Mouse (Mus musculus) adrenal gland, adult 8-10 months (tissue): Measurements from ENCODE around the gene Scrt2. TPM values are rescaled to one million over a fixed set of nuclear protein-coding genes. Genes with fewer than 3 reads are reported as not detected.

Experiments
- DNase-seq: peaks from one replicate; pipeline ENCODE4 v3.0.0; 2022
- total RNA-seq, 4 experiments: library from RNA; stranded (reverse); gene quantifications; 2 replicates each; pipeline ENCODE4 v1.2.4; 2022

Scrt2 gene
- total RNA-seq, 4 experiments from 2014 or later, result 0.23 to 0.30 (median 0.26) TPM

DNA sequence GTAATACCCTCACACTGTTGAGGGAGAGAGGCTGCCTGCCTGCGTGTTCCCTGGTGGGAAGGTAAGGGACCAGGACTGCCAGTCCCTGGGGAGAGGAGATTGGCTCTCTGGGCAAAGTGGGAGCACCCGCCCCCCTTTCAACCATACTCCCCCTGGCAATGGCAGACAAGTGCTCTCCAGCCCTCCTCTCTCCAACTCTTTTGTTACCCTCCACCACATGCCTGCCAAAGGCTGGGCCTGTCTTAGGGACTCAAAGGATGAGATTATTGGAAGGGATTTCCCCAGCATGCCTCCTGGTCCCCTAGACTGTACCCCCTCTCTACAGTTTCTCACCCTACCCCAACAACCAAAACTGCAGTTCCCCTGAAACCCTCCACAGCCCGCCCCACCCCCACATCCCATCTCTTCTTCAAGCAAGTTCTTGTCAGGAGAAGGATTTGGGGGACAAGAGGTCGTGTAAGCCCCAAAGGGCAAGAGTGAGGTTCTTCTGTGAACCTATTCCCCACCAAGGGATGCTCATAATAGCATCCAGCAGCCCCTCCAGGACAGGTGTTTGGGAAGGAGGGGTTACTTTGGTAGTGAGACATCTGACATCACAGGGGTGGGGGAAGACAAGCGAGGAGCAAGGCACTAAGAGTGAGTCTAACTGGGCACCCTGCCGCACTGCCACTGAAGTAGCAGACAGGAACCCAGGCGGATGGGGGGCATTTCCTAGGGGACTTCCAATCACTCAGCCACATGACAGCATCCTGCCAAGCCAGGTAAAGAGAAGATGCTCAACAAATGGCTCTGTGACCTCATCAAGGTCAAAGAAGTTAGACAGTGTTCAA is 1.3 kb downstream of the Scrt2 start:
- no peak for DNase-seq

DNA sequence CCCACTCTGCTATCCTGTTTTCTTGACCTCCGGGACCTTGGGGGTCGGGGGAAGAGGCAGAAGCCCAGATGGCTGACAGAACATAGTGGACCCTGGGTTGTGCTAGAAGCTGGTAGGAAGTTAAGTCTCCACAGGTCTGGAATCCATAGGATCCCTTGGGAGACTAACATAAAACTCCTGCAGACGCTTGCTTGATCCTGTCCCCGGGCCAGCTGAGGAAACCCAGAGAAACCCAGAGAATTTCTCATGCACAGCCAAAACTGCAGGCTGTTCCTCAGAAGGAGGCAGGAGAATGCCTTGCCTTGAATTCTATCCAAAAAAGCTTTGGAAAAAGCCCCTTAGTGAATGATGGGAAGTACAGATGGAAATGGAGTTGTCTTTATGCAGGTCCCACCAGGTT is 2.1 kb downstream of the Scrt2 start:
- no peak for DNase-seq

DNA sequence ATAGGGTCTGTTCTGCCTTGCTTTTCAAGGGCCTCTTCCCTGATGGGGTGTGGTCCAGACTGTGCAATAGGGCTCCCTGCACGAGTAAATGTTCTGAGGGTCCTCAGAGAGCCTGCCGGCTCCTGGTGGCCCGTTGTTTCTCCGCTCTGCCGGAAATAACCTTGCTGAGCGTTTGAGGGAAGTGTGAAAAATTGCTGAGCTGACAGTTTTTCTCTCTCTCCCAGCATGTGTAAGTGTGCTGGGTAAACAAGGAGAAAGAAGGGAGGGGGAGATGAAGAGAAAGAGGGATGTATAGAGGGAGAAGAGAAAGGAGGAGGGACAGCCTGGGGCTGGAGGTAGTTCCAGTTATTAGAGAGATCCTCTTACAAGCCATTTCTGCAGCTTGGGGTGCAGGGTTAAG is 3.0 kb downstream of the Scrt2 start:
- DNase-seq, result no peak

DNA sequence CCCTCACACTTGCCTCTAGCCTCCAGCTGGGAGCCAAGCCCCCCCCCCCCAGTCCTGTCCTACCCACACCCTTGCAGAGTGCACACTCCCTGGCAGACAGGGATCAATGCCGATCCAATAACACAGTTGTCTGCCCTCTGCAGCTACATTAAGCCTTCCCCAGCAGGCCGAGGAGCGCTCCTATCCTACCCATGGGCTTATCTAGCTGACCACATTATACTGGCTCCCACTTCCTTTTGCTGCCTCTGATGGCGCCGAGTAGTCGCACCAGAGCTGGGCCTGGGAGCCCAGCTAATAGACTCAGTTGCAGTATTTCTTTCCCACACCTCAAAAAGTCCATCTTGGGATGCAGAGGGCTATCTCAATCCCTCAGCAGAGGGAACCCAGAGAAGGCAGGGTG is 4.1 kb downstream of the Scrt2 start:
- no peak for DNase-seq

DNA sequence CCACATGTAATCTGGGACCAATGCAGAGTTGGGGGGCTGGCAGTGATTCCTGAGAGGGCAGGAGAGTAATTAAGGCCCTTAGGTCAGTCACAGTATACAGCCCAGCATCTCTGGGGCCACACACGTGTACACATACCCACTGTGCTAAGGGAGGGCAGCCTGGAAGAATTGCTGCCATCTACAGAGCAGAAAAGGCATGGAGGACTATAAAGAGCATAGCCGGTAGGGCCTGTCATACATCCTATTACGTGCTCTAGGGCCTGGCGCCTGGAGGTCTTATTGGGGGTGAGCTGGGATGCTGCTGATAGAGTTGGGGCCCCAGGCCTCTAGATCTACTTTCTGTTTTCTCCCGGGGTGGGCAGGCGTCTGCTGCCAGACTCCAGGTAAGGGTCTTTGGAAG is 5.1 kb downstream of the Scrt2 start:
- no peak for DNase-seq

DNA sequence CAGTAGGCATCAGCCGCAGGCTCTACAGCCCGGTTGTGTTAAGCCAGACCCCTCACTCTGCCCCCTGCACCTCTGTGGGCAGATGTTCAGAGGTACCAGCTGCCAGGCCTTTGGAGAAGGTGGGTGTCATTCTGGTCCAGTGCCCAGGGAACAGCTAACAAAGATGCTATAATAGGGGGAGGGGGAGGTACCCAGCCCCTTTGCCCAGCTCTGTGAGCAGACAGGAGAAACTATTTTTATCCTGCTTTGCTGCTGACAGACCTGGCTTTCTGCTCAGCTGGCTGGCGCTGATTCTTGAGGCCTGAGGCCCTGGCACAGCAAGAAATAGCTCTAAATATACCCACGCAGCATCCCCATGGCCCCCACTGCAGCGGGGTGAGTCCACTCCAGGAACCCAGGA is 5.8 kb downstream of the Scrt2 start:
- DNase-seq, result no peak

DNA sequence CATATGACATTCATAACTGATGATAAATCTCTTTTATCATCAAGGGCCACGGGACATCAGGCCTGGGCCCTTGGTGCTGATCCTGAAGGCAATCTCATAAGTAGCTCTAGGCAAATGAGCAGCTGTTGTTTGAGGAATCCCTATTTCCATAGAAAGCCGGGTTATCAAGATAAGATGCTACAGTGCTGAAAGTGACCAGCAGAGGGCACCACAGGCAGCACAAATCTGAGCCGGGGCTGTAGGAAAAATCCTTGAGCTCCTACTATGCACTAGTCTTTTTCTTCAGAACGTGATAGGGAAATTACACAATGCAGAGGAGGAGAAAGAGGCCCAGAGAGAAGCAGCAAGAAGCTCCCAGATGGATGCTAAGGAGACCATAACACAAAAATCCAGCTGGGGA is 7.7 kb downstream of the Scrt2 start:
- DNase-seq, result no peak

DNA sequence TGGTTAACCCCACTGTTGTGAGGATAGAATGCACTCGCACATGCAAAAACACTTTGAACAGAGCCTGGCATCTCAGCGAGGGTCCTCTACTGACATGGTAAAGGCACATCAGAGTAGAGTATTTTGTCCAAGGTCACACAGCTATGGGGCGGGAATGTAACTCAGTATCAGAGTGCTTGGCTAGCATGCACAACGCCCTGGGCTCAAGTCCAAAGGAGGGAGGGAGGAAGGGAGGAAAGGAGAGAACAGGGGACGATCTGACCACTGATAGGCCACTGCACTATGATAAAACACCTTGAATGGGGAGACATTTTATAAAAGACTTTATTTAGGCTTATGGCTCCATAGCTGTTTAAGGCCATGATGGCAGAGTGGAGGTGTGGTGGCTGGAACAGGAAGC is 8.3 kb downstream of the Scrt2 start:
- no peak for DNase-seq

DNA sequence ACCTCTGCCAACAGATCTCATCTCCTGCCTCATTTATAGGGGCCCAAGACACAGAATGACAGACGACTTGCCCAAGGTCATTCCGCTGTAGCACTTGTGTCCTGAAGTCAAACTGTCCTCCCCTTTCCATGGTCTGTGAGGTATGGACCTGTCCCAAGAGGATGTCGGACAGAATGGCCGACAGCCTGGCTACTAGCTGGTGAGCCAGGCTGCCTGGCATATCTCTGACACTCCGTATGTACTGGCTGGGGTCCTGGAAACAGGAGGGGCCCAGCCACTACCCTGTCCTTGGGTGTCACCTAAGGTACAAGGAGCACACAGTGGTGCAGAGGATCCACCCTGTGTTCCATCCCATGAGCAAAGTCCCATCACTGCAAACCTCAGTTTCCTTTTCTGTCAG is 9.2 kb downstream of the Scrt2 start:
- no peak for DNase-seq

DNA sequence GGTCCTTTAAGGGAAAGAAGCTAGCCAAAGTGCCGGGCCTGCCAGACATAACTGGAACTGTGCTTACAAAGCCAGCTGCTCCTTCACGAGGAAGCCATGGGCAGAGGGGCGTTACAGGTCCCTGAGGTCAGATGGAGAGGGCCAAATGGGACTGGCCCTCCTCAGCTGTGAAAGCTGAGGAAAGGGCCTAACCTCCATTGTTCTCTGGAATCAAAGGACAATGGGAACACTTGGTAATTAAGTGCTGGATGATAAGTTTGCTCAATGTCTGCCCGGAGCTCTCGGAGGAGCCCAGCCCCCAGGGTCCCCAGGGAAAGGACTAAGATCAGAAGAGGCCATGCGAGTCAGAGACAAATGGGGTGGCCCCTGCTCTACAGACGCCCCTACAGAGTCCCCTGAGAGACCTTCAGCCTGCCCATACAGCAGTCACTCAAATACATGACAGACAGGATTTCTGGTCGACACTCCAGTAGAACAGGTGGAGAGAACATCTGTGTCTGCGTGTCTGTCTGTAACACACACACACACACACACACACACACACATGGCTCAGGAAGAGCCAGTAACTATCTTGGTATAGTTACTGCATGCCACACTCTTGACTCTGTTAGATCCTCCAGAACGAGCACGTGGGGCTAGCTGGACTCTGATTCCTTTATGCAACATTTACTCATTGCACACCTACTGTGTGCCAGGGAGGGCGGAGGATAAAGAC is 10.2 kb downstream of the Scrt2 start:
- DNase-seq, result no peak

DNA sequence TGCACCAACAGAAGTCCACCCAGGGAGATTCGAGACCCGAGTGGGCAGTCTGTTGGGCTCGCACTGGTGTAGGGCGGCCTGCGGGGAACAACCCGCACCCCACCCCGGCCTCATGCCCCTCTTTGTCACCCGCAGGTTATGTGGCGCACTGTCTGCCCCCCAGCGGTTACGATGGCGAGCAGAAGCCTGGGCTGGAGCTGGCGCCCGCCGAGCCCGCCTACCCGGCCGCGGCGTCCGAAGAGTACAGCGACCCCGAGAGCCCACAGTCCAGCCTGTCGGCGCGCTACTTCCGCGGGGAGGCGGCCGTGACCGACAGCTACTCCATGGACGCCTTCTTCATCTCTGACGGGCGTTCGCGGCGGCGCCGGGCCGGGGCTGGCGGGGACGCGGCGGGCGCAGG is 11.6 kb downstream of the Scrt2 start:
- DNase-seq, result no peak

DNA sequence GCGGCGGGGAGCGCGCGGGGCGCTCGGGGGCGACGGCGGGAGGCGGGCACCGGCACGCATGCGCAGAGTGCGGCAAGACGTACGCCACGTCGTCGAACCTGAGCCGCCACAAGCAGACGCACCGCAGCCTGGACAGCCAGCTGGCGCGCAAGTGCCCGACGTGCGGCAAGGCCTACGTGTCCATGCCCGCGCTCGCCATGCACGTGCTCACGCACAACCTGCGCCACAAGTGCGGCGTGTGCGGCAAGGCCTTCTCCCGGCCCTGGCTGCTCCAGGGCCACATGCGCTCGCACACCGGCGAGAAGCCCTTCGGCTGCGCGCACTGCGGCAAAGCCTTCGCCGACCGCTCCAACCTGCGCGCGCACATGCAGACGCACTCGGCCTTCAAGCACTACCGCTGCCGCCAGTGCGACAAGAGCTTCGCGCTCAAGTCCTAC is 12.0 kb downstream of the Scrt2 start:
- DNase-seq, result no peak

DNA sequence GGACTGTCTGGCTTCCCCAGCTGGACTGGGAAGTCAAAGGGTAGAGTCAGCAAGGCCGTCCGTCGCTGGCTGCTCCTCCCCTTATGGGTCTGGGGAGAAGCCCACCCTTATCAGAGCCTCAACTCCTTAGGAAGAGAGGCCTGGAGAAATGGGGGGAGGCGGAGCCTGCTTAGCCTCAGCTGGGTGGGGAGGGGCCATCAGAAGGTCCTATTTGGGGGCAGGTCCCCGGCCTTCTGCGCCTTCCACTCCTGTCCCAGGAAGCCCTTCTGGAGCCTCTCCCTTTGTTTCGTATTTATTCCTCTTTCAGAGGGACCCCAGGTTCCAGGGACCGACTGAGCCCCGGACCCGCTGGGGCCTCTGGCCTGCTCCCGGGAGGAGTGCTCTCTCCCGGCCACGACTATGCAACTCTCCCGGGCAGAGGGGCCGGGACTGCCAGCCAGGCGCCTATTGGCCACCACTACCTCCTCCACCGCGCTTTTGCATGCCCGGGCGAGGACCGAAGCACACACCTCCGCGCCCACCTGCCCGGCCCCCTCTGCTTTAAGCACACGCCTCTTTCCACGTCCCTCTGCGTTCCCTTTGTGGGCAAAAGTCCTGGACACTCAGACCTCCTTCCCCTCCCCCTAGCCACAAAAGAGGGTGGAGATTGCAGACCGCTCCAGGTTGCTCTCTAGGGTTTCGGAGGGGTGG is 13.7 kb downstream of the Scrt2 start:
- DNase-seq, result no peak

DNA sequence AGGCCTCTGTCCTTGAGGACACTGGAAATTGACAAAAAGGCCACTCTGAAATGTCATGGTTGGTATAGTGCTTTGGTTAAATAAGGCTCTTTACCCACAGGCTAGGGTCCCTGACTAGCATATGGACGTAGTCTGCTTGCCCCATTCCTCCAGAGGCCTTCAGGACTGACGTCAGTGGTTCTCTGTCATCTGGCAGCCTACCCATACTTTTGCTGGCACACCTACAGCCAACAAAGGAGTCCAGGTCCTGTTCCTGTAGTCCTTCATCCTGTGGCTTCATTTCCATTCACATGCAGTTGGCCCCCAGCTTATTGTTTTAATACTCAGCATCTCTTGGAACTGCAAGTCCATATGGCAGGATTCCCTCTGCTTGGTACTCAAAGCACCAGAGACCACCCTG is 15.6 kb downstream of the Scrt2 start:
- no peak for DNase-seq

DNA sequence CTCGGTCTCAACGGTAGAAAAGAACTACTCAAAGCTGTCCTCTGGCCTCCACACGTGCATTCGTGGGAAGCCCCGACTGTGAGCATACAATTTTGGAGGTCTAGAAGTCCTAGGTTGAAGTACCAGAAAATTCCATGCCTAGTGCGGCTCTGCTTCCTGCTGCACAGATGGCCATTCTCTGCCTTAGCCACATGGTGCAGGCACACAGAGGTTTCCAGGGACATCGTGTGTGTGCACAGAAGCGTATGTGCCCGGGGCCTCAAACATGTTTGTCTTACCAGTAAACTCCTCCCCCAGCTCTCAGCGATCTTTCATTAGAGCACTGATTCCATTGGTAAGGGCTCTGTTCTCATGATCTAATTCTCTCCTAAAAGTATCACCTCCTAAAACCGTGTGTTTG is 16.6 kb downstream of the Scrt2 start:
- no peak for DNase-seq

DNA sequence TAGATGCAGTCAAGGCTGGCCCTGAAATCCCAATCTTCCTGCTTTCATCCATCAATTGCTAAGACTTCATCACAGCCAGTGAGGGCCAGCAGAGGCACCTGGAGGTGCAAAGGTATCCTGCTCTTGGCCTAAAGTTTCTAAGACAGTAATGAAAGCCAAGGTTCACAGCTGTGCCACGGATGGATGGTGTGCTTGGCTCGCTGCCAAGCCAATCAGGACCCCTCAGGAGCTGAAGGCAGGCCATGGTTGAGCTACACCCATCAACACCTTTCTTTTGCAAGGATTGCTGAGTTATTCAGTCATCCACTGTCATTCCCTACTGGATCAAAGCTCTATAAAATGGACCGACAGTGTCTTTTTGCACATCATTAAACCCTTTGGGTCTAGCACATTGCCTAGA is 18.2 kb downstream of the Scrt2 start:
- no peak for DNase-seq

DNA sequence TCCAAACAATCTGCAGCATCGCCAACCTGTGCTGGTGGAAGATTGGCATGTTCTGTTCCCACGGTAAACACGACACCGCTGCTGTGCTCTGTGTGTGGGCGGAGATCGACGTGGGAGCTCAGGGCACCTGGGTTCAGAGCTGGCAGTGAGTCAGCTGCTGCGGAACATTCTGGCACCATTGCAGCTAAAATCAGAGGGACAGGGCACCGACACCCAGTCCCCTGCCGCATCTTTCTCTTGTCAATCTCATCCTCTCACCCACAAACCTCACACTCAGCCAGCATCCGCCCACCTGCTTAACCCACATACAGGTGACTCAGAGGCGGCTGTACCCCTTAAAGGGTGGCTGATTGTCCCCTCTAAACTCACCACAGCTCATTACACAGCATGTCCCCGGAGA is 20.4 kb downstream of the Scrt2 start:
- DNase-seq, result no peak

DNA sequence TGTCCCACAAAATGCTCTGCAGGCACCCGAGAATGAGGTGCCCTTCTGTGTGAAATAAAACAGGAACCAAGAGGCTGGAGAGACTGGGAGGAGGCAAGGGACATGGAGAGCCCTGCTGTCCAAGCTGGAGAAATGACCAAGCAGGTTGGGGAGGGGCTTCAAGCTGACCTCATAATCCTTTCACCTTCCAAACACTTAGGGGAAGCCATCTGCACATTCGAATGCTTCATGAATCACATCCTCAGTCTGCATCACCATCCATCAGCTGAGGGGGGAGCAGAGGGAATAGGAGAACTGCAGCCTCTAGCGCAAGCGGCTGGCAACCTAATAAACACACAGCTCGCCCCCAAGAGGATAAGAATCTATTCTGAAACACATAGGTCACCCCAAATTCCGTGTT is 21.0 kb downstream of the Scrt2 start:
- DNase-seq, result no peak

DNA sequence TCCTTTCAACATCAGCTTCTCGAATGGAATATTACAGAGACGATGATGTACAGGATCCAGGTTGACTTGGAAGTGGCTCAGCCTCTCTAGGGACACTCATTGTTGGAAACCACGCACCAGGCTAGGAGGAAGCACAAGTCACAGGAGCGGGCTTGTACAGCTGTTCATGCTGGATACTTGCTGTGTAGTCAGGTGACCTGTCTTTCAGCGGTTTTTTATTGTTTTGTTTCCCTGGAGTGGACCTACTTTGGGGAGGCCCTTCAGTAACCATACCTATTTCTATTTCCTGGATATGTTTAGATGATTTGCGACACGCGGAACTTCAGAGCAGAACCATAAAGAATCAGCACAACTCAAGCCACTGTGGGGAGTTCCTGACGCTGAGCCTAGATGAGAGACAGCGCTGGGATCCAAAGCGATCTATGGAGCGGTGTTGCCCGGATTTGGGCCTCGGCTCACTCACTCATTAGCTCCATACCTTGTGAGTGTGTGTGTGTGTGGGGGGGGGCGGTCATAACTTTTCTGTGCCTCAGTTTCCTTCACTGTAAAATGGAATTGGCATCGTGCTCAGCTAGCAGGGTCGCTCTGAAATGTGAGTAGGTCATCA is 23.5 kb downstream of the Scrt2 start:
- DNase-seq, result no peak

DNA sequence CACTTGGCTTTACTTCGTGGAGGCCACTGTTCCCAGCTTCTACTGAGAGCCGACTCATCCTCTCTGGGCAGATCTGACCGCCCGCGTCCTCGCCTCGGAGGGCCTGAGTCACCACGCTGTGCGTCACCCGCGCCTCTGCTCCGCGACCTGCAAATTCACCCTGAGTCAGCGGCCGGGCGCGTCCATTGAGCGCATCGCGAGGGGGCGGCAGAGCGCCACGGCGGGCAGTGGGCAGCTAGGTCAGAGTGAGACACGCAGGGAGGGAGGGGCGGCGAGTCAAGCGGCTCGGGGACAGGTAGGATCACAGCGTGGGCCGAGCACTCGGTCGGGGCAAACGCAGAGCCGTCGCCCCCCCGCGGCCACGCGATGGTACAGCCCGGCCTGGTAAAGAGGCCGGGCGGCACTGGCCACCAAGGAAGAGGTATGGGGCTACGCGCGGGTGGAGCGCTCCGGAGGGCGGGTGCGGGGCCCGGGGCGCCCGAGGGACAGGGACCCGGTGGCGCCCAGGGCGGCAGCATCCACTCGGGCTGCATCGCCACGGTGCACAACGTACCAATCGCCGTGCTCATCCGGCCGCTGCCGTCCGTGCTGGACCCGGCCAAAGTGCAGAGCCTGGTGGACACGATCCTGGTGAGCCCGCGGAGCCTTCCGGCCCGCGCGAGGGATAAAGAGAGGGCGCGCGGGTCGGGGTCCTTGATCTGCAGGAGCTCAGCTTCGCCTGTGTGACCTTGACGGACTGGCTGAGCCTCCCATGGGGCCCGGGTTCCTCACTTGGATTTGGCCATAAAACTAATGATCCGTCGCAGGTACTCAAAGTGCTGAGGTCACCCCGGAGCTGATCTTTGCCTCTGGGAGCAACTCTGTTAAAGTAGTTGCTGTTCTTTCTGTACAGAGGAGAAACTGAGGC is 24.2 kb downstream of the Scrt2 start, which contains the start of gene Srxn1:
TSS of gene Srxn1 (plus strand) at position 199 of the 907 bp plus-strand sequence.
- peak; percentile 95 for DNase-seq

DNA sequence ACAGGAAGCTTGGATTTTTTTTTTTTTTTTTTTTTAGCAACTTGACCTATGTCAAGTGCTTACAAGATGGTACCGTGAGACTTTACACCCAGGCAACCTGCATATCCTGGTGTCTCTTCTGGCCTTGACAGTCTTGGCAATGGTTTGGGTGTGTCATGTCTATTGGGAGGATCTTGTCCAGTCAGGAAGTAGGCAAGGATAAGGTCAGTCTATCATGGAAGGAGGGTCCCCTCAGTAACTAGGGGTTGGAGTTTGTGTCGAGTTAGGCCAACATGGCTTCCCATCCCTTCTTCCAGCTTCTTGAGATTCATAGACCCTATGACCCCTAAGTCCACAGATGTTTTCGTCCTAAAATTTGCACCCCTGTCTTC is 24.9 kb downstream of the Scrt2 start:
- no peak for DNase-seq

DNA sequence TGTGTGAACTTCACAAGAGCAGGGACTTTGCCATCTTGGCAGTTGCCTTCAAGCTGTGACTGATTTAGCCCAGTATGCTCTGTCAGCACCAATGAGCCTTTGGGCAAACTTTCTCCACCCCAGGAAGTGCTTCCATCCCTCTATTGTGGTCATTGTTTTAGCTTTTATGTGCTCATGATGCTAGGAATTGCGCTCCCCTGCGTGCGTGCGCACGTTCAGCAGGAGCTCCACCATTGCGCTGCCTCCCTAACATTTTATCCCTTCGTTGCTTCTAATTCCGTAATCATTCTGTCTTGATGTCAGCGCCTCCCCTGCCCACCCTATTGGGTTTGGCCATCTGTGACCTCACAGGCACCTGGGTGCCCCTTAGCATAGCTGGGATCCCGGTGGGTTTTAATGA is 25.3 kb downstream of the Scrt2 start:
- DNase-seq, result no peak
